22 mouse cellular contexts compared by ENCODE assay signal in the genomic region with DNA sequence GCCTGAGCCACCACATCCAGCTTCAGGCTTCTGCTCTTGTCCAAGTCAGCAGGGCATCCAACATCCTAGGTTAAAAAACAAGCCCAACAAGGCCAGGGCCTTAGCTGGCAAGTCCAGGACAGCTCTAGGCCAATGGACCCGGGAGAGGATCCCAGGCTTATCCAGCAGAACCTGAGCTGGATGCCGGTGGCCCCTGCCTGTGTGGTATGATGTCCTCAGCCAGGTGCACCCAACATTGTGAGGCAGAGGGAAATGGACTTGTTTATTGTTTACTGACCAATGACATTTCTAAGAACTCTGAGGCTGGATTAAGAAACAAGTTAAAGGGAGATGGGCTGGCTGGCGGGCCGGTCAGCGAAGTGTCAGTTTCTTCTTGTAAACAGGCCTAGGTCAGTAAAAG.
"Had no signal": no experiment of that assay in that cellular context is flagged by ENCODE, and none has a peak within 500 bp of the region (broad histone marks: within the 10 kb centered on the region; RNA-seq: fewer than 3 reads in every experiment).

No protein-coding gene starts in this region.

- H3K27ac ChIP-seq: limb, embryonic 10.5 days; limb, embryonic 13.5 days; liver, embryonic 14.5 days; lung, embryonic 15.5 days; midbrain, embryonic 12.5 days; midbrain, embryonic 15.5 days; neural tube, embryonic 12.5 days; neural tube, embryonic 15.5 days; stomach, postnatal 0 days had no signal

- H3K4me1 ChIP-seq: midbrain, embryonic 12.5 days; midbrain, embryonic 15.5 days; neural tube, embryonic 12.5 days; neural tube, embryonic 15.5 days had no signal

- ATAC-seq: liver, postnatal 0 days; midbrain, embryonic 15.5 days had no signal

- H3K4me3 ChIP-seq: limb, embryonic 10.5 days; limb, embryonic 13.5 days; lung, embryonic 15.5 days; midbrain, embryonic 12.5 days; midbrain, embryonic 15.5 days; neural tube, embryonic 12.5 days; neural tube, embryonic 15.5 days had no signal

- DNase-seq: kidney, adult 18-20 months; kidney, adult 9 months; kidney, postnatal 14 days; kidney, postnatal 4 days; layer of hippocampus, adult 9-11 months; liver; liver, postnatal 0 days; lung, postnatal 10 days; lung, postnatal 36 days; retina, postnatal 1 day; thymus, adult 2 months; thymus, postnatal 14 days; thymus, postnatal 4 days had no signal
